Mouse (Mus musculus): ENCODE data around the gene Gm10577.

GRCm38 (mm10) chr4:100974455-100975035 is 46.0 kb downstream of the Gm10577 start:
- TF ChIP-seq CTCF (IDR thresholded peaks at IDR 0.05; ENCODE audit: low read depth) (no peak), EP300 (IDR thresholded peaks at IDR 0.05; ENCODE audit: low read depth) (no peak)
